Comparison of ENCODE assay signal across 18 mouse cellular contexts in the genomic region with DNA sequence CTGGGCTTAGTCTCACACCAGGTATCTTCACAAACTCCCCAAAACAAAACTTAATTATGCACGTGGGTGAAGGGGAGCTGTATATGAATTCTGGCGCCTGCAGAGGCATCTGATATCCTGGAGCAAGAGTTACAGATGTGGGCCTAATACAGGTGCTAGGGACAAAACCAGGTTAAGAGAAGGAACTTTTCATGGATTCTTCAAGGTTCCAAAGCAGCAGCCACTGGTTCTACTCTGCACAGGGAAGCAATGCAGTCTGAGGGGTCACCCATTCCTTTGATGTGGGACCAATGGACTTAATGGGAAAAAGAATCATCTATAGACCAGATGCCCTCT. TPM values are rescaled to one million over a fixed set of nuclear protein-coding genes. Genes with fewer than 3 reads are reported as not detected.
"Had no signal": no experiment of that assay in that cellular context is flagged by ENCODE, and none has a peak within 500 bp of the region (broad histone marks: within the 10 kb centered on the region; RNA-seq: fewer than 3 reads in every experiment).

No protein-coding gene starts in this region.

- H3K9ac ChIP-seq: liver, postnatal 0 days; lung, embryonic 15.5 days; midbrain, embryonic 15.5 days; neural tube, embryonic 12.5 days had no signal

- DNase-seq: kidney, adult 11 months; kidney, adult 9 months; kidney, postnatal 36 days; left cerebral cortex, postnatal 4 days; liver, embryonic 13.5 days; liver, postnatal 0 days; lung, postnatal 14 days; retina, postnatal 1 day; right cerebral cortex, postnatal 4 days; spleen, adult 18-20 months; thymus, adult 18-20 months; thymus, postnatal 14 days had no signal

- H3K27ac ChIP-seq: kidney, postnatal 0 days; lung, embryonic 15.5 days; macrophage; midbrain, embryonic 15.5 days; neural tube, embryonic 12.5 days had no signal

- H3K4me2 ChIP-seq: lung, embryonic 15.5 days; midbrain, embryonic 15.5 days; neural tube, embryonic 12.5 days had no signal

- H3K9me3 ChIP-seq: liver, embryonic 13.5 days; lung, embryonic 15.5 days; midbrain, embryonic 15.5 days; neural tube, embryonic 12.5 days had no signal

- H3K4me3 ChIP-seq: lung, embryonic 15.5 days; midbrain, embryonic 15.5 days; neural tube, embryonic 12.5 days had no signal

- ATAC-seq: liver, postnatal 0 days; midbrain, embryonic 15.5 days had no signal

RNA-seq across cellular contexts. Expression of a gene that starts 1.8 kb away (rescaled TPM):
- total RNA-seq: megakaryocyte-erythroid progenitor cell, adult 5-6 weeks had no signal
- polyA plus RNA-seq: liver, postnatal 0 days; macrophage had no signal

RNA-seq across cellular contexts. Expression of a gene that starts 31.3 kb away (rescaled TPM):
- total RNA-seq: megakaryocyte-erythroid progenitor cell, adult 5-6 weeks had no signal
